Mouse (Mus musculus) embryonic facial prominence, embryonic 15.5 days (tissue): ENCODE data around the gene Styk1. TPM values are rescaled to one million over a fixed set of nuclear protein-coding genes. Genes with fewer than 3 reads are reported as not detected.
A peak's percentile ranks its signal among the peaks of the same experiment; 100 is the strongest.

Source experiments
- ATAC-seq: fragments of 200-750 bp; cut with Nextera tagmentation; 2 replicates; pipeline ENCODE4 v1.8.0; 2017; ENCODE audit warnings: low read depth, moderate TSS enrichment; ENCODE audit not compliant: insufficient number of reproducible peaks, low FRiP score, low TSS enrichment
- H3K27ac ChIP-seq: fragments of 300-500 bp; sonication (generic); replicated peaks from 2 replicates; pipeline ENCODE4 v1.5.1; 2015; ENCODE audit warnings: mild to moderate bottlenecking, inconsistent platforms
- H3K27me3 ChIP-seq: fragments of 300-500 bp; sonication (generic); 2 replicates; pipeline ENCODE4 v1.6.1; 2015; ENCODE audit warnings: inconsistent platforms
- H3K36me3 ChIP-seq: fragments of 300-500 bp; sonication (generic); 2 replicates; pipeline ENCODE4 v1.6.1; 2015; ENCODE audit warnings: mild to moderate bottlenecking, inconsistent platforms
- H3K4me1 ChIP-seq: fragments of 300-500 bp; sonication (generic); 2 replicates; pipeline ENCODE4 v1.6.1; 2015; ENCODE audit warnings: inconsistent platforms
- H3K4me2 ChIP-seq: fragments of 300-500 bp; sonication (generic); replicated peaks from 2 replicates; pipeline ENCODE4 v1.6.1; 2015; ENCODE audit warnings: mild to moderate bottlenecking, inconsistent platforms
- H3K4me3 ChIP-seq: fragments of 300-500 bp; sonication (generic); replicated peaks from 2 replicates; pipeline ENCODE4 v1.5.1; 2015; ENCODE audit warnings: mild to moderate bottlenecking, inconsistent platforms
- H3K9ac ChIP-seq: fragments of 300-500 bp; sonication (generic); 2 replicates; pipeline ENCODE4 v1.6.1; 2015; ENCODE audit warnings: inconsistent platforms
- H3K9me3 ChIP-seq: fragments of 300-500 bp; sonication (generic); replicated peaks from 2 replicates; pipeline ENCODE4 v1.6.1; 2016; ENCODE audit warnings: inconsistent platforms
- WGBS: fragments of 180-500 bp; shearing (Covaris S2); methylation state at CpG from one replicate; pipeline ENCODE4 v1.1.7; 2015; 5-methylcytosine and 5-hydroxymethylcytosine counted together
- polyA plus RNA-seq: library from polyadenylated mRNA; unstranded; fragments of >200 nt; fragmentation: Nextera tagmentation; extraction: Ambion mirVana; gene quantifications from 2 replicates; pipeline ENCODE4 v1.2.1, GENCODE M21; 2015

The Styk1 gene
- polyA plus RNA-seq, 1 experiment from 2014 or later = 0.73 TPM

DNA sequence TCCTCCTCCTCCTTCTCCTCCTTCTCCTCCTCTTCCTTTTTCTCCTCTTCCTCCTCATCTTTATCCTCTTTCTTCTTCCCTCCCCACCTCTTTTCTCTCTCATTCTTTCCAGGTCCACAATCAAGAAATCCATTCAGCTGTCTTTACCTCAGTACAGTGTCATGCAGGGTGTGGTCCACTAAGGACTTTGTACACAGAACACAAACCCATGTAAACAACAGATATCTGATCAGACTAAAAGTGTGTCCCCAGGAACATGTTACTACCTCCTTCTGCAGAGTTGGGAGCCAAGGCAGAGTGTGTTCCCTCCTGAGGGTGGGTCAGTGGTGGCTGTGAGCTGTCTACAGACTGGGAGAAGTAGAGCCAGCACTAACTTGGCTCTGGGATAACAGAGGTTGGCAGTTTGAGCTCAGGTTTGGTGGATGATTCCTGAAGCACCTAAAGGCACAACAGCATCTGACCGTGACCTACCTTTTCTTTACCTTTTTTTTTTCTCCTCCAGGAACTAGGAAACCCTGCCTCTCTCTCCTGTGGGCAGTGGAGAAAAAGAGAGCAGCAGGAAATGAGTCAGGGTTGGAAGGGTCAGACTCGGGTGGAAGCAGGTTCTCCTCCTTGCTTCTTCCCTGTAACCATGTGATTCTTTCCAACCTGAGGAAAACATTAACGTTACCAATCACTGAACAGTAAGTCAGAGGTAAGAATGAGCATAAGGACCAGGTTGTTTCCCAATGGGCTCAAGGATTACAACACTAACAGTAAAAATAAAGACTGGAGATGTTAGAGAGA, 31.4 kb downstream of the Styk1 start:
- Histone ChIP-seq H3K9me3 (no peaks in the 10 kb centered on the region), H3K9ac (no peak overlapping the region), H3K4me2 (no peak overlapping the region), H3K4me1 (no peaks in the 10 kb centered on the region), H3K4me3 (no peak overlapping the region), H3K27ac (no peak overlapping the region), H3K36me3 (no peaks in the 10 kb centered on the region), H3K27me3 (no peaks in the 10 kb centered on the region)
- no peak for ATAC-seq
- 64% methylated on average over 3 of the region's 3 CpGs for WGBS

DNA sequence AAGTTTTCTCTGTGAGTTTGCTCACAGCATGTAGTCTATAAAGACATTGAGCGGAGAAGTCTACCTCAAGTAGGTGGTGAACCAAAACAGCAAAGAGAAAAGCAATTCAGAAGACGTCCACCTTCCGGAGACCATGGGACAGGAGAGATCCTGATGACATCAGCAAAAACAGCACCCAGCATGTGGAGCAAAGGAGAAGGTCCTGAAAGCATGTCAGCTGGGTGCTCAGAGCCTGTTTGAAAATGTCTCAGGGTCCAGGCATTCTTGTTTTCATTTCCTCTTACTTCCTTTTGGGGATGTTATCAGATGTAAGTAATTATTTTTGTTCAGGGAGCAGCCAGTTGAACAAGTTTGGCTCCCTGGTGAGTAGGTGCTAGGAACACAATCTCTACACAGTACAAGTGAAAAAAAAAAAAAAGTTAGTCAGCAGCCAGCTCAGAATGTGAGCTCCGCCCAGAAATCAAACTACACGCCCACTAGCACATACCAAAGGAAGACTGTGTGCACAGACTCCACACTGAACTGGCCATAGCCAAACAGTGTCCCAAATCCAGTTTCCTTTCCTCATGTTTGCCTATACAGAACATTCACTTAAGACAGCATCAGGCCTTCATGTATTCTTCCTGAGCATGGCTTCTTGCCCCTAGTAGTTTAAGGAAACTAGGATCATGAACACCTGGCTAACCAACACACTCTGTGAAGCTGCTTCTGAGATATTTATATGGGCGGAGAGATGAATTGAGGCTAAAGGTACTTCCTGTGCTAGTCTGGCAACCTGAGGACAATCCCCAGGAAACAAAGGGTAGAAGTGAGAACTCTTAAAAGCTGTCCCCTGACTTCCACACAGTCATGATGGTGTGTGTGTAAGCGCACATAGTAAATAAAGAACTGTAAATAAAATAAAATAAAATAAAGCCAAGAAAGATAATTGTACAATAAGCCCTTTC, 37.0 kb downstream of the Styk1 start:
- Histone ChIP-seq H3K27ac (no peak overlapping the region), H3K9ac (no peak overlapping the region), H3K4me3 (no peak overlapping the region), H3K4me2 (no peak overlapping the region), H3K9me3 (no peaks in the 10 kb centered on the region), H3K36me3 (no peaks in the 10 kb centered on the region), H3K27me3 (no peaks in the 10 kb centered on the region), H3K4me1 (no peaks in the 10 kb centered on the region)
- 78% methylated on average over 7 of the region's 7 CpGs for WGBS
- peak; percentile 29; the same call in 1 of the 2 replicates for ATAC-seq

DNA sequence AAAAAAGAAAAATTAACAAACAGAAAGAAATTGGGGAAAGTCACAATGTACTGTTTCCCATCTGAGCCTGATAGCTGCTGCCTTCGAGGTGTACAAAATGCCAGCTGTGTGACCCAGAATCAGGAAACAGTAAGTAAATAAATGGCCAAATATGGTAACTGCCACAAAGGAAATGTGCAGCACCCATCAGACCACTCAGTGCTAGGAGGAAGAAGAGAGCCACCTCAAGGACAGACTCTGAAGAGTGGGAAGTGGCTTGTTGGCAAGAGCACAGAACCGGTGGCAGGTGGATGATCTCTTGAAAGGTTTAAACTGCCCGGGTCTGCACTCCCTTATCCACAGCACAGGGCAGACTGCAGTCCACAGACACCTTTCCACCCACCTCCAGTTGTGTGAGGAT, 45.4 kb downstream of the Styk1 start:
- Histone ChIP-seq H3K4me1 (no peaks in the 10 kb centered on the region), H3K9ac (no peak overlapping the region), H3K9me3 (no peaks in the 10 kb centered on the region), H3K27ac (no peak overlapping the region), H3K36me3 (no peaks in the 10 kb centered on the region), H3K4me3 (no peak overlapping the region), H3K4me2 (no peak overlapping the region), H3K27me3 (no peaks in the 10 kb centered on the region)
- ATAC-seq = no peak
- 62% methylated on average over 3 of the region's 3 CpGs for WGBS

DNA sequence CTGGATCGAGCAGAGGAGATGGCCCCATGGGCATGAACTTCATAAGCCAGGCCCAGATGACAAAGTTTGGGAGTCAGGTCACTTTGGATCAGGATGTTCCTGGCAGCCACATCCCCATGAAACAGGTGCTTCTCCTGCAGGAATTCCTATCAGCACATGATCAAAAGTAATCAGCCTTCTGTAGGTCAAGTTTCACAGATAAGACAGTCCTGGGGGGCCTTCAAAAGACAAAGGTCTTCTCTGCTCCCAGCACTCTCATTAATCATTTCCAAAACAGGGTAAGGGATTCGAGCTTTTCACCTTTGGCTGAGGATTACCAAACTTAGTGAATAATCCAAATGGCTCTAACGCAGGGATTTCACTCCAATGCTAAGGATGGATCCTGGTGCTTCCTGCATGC, 48.6 kb downstream of the Styk1 start:
- ATAC-seq = no peak
- H3K4me1 ChIP-seq = no peaks in the 10 kb centered on the region
- no peak overlapping the region for H3K27ac ChIP-seq
- 56% methylated on average over 3 of the region's 3 CpGs for WGBS
- no peaks in the 10 kb centered on the region for H3K27me3 ChIP-seq
- H3K9me3 ChIP-seq = no peaks in the 10 kb centered on the region
- H3K4me3 ChIP-seq = no peak overlapping the region
- H3K36me3 ChIP-seq = no peaks in the 10 kb centered on the region
- H3K4me2 ChIP-seq = no peak overlapping the region
- H3K9ac ChIP-seq = no peak overlapping the region

DNA sequence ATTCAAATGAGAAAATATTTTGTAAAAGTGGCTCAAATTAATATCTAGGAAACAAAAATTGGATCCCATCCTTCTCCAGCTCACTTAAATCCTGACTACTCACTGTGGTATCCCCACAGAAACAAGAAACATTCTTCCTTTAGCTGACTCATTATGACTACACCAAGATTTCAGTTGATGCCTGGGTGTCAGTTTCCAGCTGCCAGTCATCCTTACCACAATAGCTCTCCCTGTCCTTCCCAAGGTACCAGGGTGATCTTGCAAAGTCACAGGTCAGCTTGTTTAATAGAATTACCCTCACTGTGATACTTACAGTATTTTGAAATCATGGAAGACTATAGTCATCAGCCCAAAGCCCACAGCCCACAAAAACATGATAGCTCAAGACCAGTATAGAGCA, 54.9 kb downstream of the Styk1 start:
- no peak overlapping the region for H3K4me2 ChIP-seq
- no peak for ATAC-seq
- H3K9ac ChIP-seq = no peak overlapping the region
- no peaks in the 10 kb centered on the region for H3K27me3 ChIP-seq
- no peak overlapping the region for H3K27ac ChIP-seq
- no peak overlapping the region for H3K4me3 ChIP-seq
- no peaks in the 10 kb centered on the region for H3K4me1 ChIP-seq
- no peaks in the 10 kb centered on the region for H3K9me3 ChIP-seq
- no peaks in the 10 kb centered on the region for H3K36me3 ChIP-seq

DNA sequence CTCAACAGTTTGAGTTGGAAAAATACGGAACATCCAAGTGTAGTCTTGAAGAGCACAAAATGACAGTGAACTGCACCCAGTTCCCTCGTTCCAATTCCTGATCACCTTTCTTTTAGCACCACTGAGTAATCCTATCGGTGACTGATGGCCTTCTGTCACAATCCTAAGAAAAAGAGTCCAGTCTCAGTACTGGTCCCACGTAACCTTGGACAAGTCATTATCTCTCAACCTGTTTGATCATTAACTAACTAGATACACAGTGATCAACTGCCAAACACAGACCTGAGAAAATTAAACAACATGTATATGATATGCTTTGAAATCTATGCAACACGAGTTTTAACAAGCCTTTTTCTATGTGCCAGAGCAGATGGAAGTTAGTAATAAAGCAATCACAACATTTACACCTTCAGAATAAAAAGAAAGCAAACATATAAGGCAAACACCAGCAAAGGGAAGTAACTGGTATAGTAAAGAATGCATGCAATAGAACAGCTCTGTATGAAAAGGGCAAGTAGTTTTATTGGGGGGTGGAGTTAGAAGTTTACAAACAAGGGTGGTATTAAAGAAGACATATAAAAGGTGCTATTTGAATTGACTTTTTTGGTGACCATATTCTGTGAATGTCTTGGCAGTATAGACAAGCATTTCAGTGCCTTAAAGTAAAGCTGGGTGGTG, 58.8 kb downstream of the Styk1 start:
- H3K9ac ChIP-seq = no peak overlapping the region
- WGBS = 82% methylated on average over 5 of the region's 5 CpGs
- H3K4me3 ChIP-seq = no peak overlapping the region
- H3K27me3 ChIP-seq = no peaks in the 10 kb centered on the region
- no peak for ATAC-seq
- H3K36me3 ChIP-seq = no peaks in the 10 kb centered on the region
- 0 out of 2 replicates have a peak, but pooled peaks cover 7% of the 10 kb centered on the region for H3K4me1 ChIP-seq
- no peak overlapping the region for H3K27ac ChIP-seq
- H3K9me3 ChIP-seq = no peaks in the 10 kb centered on the region
- H3K4me2 ChIP-seq = no peak overlapping the region

DNA sequence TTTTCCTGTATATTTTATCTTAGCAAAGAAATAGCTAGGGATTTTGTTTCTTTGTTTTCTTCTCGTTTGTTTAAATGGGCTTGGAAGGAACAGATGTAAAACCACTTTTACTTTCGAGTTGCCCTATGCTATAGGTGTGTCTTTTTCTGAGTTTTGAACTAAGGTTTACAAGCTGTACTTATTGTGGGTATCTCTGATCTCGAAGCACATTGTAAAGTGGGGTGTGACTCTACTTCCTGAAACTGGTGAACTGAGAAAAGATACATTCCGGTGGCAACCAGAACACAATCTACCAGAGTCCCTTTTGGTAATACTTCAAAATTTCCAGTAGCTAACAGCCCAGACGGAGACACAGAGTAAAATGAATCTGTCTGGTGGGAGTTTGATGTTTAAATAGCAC, 59.5 kb downstream of the Styk1 start:
- Histone ChIP-seq H3K9ac (no peak overlapping the region), H3K27ac (no peak overlapping the region), H3K4me1 (0 out of 2 replicates have a peak, but pooled peaks cover 7% of the 10 kb centered on the region), H3K36me3 (no peaks in the 10 kb centered on the region), H3K4me3 (no peak overlapping the region), H3K9me3 (no peaks in the 10 kb centered on the region), H3K27me3 (no peaks in the 10 kb centered on the region), H3K4me2 (no peak overlapping the region)
- WGBS = 81% methylated on average over 5 of the region's 5 CpGs
- ATAC-seq = no peak

DNA sequence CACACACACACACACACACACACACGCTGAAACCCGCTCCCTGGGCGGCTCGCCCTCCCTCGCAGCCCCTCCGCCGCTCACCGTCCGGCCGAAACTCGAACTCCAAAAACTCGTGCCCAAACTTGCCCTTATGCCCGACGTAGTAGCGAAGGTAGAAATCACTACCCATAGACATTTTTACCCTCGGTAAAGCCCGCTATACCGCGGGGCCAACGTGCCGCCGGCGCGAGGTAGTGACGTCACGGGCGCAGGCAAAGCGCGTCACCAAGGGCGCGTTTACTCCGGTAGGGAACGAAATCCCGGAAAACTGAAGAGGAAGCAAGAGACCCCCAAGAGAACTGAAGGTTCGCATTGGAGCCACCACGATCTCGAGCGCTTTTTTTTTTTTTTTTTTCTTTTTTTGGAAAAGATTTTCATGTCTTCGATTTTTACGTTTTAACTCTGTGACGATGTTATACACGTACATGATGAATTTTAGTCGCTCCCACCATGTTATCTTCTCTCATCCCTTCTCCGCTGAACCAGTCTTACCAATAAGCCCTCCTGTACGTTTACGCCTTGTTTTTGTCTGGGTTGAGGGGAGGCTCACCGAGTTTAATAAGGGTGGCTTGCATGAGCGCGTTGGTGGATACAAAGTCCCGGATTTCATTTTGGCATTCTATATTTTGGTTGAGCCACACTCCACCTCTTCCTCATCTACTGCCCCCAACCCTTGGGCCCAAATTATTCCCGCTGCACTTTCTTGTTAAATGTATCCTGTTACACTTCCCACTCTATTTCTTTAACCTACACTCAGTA, 60.2 kb downstream of the Styk1 start, which contains the start of gene Magohb:
TSS of gene Magohb (minus strand) at position 254 of the 798 bp plus-strand sequence.
- H3K27me3 ChIP-seq = no peaks in the 10 kb centered on the region
- peak within 1 kb of the TSS; percentile 58 for H3K9ac ChIP-seq
- H3K36me3 ChIP-seq = peaks cover 2% of the 10 kb centered on the region; the same call in 1 of the 2 replicates
- peak within 1 kb of the TSS; percentile 68 for H3K27ac ChIP-seq
- ATAC-seq = peak; percentile 67
- WGBS = 2% methylated on average over 50 of the region's 51 CpGs
- H3K9me3 ChIP-seq = no peaks in the 10 kb centered on the region
- H3K4me3 ChIP-seq = peak within 1 kb of the TSS; percentile 72
- H3K4me1 ChIP-seq = 0 out of 2 replicates have a peak, but pooled peaks cover 7% of the 10 kb centered on the region
- peak within 1 kb of the TSS; percentile 59 for H3K4me2 ChIP-seq

DNA sequence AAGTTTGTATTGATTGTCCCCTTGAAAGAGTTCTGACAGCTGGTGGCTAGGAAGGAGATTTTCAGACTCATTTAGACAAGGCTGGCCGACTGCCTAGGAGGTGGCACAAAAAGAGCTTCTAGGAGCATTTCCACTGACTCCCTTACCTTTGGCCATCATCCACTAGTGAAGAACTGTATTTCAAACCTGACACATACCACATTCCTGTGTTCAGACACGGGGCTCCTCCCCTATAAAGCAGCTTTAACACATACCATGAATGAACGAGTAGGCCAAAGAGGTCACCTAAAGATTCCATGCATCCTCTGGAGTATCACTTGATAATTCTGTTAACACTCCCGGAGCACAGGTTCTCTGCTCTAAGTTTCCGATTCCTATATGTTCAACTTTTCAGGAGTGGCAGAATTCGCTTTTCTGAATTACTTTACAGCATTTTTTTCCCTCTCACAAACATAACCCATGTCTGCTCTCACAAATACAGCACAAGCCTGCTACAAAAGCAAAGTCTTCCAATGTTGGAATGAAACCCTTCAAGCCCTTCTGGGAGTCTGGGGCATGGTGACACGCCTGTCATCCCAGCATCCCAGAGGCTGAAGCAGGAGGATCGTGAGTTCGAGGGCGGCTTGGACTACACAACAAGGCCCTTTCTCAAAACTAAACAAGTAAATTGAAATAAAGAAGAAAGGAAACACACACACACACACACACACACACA, 61.0 kb downstream of the Styk1 start:
- no peaks in the 10 kb centered on the region for H3K27me3 ChIP-seq
- 0 out of 2 replicates have a peak, but pooled peaks cover 7% of the 10 kb centered on the region for H3K4me1 ChIP-seq
- 0 out of 2 replicates have a peak, but pooled peaks have one; percentile 5 for ATAC-seq
- peak overlapping the region; percentile 72 for H3K4me3 ChIP-seq
- peak overlapping the region; percentile 59 for H3K4me2 ChIP-seq
- H3K9me3 ChIP-seq = no peaks in the 10 kb centered on the region
- peaks cover 5% of the 10 kb centered on the region; the same call in 1 of the 2 replicates for H3K36me3 ChIP-seq
- peak overlapping the region; percentile 58 for H3K9ac ChIP-seq
- WGBS = 15% methylated on average over 10 of the region's 10 CpGs
- H3K27ac ChIP-seq = peak overlapping the region; percentile 68

DNA sequence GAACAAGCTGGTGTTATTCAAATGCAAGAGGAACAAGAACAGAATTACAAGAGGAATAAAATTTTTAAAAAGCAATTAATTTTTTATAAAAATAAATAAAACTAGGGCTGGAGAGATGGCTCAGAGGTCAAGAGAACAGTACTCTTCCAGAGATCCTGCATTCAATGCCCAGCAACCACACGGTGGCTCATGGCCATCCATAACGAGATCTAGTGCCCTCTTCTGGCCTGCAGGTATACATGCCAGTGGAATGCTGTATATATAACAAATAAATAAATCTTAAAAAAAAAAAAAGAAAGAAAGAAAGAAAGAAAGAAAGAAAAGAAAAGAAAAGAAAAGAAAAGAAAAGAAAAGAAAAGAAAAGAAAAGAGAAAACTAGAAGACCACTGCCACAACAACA, 63.0 kb downstream of the Styk1 start:
- no peak for ATAC-seq
- no peak overlapping the region for H3K4me3 ChIP-seq
- 0 out of 2 replicates have a peak, but pooled peaks cover 7% of the 10 kb centered on the region for H3K4me1 ChIP-seq
- H3K36me3 ChIP-seq = peaks cover 14% of the 10 kb centered on the region
- no peaks in the 10 kb centered on the region for H3K9me3 ChIP-seq
- H3K4me2 ChIP-seq = no peak overlapping the region
- no peak overlapping the region for H3K9ac ChIP-seq
- 17% methylated on average over 2 of the region's 2 CpGs for WGBS
- no peaks in the 10 kb centered on the region for H3K27me3 ChIP-seq
- H3K27ac ChIP-seq = no peak overlapping the region
